Mouse (Mus musculus) ES-Bruce4 (cell line): ENCODE data around the gene Cep63.

ENCODE experiments used
- CTCF ChIP-seq: IDR thresholded peaks from one replicate; pipeline ENCODE4 v1.8.1; 2011; ENCODE audit warnings: low read depth, low read length
- EP300 ChIP-seq: IDR thresholded peaks from 2 replicates; pipeline ENCODE4 v1.6.1; 2011; ENCODE audit warnings: low read depth, low read length; ENCODE audit not compliant: insufficient read depth
- POLR2A ChIP-seq: IDR thresholded peaks from one replicate; pipeline ENCODE4 v1.8.1; 2011; ENCODE audit warnings: low read length; ENCODE audit not compliant: insufficient read depth

GRCm38 (mm10) chr9:102577480-102577879, 48.9 kb downstream of the Cep63 start:
- TF ChIP-seq POLR2A (no peak), EP300 (no peak), CTCF (no peak)
